Mouse (Mus musculus): ENCODE measurements at regions not wholly inside any gene's neighbourhood (a gene's known extent, or its start where the extent isn't known, plus 50 kb on each side); places are given as distances from the start of the nearest gene placed in this dataset.

DNA sequence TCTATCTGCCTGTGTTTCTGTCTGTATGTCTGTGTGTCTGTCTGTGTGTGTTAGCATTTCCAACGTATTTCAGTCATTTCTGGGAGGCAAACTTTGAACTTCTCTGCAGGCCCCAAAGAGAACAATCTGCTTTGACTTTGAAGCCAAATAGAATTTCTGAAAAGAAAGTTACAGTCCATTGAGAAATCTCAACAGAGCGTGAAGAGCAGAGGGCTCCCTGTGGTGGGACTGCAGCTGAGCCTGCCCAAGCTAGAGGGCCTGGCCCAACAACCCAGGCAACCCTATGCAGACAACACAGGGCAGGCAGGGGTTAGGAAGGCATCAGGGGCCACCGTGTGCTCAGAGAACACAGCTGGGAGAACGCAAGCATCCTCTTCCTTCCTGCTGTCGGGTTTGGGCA lies 143.7 kb downstream of the Ptpn20 start:
- WGBS, result 61% methylated on average over 5 of the region's 5 CpGs
- no peaks in the 10 kb centered on the region for H3K9me3 ChIP-seq (replicated peaks)
- H3K36me3 ChIP-seq, result no peaks in the 10 kb centered on the region
- H3K27ac ChIP-seq, result no peak overlapping the region
- 0 out of 2 replicates have a peak, but pooled peaks cover 8% of the 10 kb centered on the region for H3K27me3 ChIP-seq (ENCODE audit: low read depth, poor library complexity, severe bottlenecking)
- DNase-seq (ENCODE audit: low spot score), result no peak
- no peak overlapping the region for H3K4me3 ChIP-seq
- peaks cover 3% of the 10 kb centered on the region; the same call in 1 of the 2 replicates for H3K4me1 ChIP-seq

DNA sequence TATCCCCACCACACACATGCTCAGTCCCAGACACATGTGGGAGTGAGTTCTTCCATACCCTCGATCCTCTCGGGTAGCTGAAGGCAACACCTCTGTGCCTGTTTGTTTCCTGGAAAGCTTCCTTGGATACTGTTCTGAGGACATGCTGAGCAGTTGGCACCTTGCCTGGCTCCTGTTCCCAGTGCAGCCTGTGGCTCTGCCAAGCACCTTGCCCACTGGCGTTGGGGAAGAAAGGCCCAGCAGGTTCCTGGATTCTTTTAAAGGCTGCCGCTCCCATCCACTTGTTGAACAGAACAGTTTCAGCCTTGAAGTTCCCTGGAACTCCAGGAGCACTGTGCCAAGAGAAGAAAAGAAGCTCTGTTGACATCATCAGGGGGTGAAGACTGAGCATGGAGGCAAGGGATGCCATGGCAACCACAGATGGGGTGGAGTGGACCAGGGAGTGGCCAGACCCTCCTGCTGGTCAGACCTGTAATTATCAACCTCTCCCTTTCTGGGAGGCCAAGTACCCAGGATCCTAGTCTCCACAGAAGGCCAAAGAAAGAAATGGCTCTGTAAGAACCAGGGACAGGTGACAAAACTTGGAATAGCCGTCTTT lies 145.5 kb downstream of the Ptpn20 start:
- DNase-seq (ENCODE audit: low spot score), result no peak
- Histone ChIP-seq H3K27me3 (ENCODE audit: low read depth, poor library complexity, severe bottlenecking) (0 out of 2 replicates have a peak, but pooled peaks cover 8% of the 10 kb centered on the region), H3K27ac (no peak overlapping the region), H3K4me1 (peaks cover 6% of the 10 kb centered on the region), H3K36me3 (no peaks in the 10 kb centered on the region), H3K4me3 (no peak overlapping the region), H3K9me3 (replicated peaks) (no peaks in the 10 kb centered on the region)
- 94% methylated on average over 5 of the region's 5 CpGs for WGBS

DNA sequence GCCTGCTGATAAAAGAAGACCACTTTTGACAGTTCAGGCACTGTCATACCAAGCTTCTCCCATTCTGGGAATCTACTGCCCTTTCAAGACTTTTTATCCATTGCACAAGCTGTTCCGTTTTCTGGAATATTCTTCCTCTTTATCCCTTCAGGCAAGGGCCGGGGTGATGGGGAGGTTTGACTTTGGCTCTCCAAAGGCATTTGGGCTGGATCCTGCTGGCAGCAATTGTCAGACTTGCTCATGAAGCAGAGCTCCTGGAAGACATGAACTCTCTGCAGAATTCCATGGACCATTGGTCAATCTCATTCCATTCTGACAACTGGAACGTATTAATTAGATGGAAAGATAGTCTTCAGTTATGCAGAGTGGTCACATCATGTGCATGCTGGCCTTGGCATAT lies 146.6 kb downstream of the Ptpn20 start:
- 0 out of 2 replicates have a peak, but pooled peaks cover 8% of the 10 kb centered on the region for H3K27me3 ChIP-seq (ENCODE audit: low read depth, poor library complexity, severe bottlenecking)
- 93% methylated on average over 3 of the region's 3 CpGs for WGBS
- no peak overlapping the region for H3K4me3 ChIP-seq
- DNase-seq (ENCODE audit: low spot score), result no peak
- no peak overlapping the region for H3K27ac ChIP-seq
- H3K4me1 ChIP-seq, result peaks cover 6% of the 10 kb centered on the region
- no peaks in the 10 kb centered on the region for H3K36me3 ChIP-seq
- H3K9me3 ChIP-seq (replicated peaks), result no peaks in the 10 kb centered on the region

DNA sequence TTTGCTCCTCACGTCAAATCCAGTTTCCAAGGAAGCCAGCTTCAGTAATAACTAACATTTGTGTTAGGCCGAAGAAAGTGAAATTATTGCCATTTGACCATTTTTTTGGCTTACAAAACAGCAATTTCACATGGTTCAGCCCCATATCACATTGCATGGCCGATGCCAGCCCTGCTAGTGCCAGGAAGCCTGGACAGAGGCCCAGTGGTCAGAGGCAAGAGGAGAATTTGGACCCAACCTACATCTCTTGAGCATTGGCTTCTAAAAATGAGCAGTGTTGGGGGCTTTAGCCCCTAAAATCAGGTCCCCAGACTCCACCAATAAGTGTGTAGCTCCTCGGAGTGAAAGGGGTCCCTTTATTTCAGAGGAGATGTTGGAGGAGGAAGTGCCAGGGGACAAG lies 157.2 kb downstream of the Ptpn20 start:
- Histone ChIP-seq H3K9me3 (replicated peaks) (no peaks in the 10 kb centered on the region), H3K4me1 (peaks cover 4% of the 10 kb centered on the region; the same call in 1 of the 2 replicates), H3K27me3 (ENCODE audit: low read depth, poor library complexity, severe bottlenecking) (no peaks in the 10 kb centered on the region), H3K36me3 (no peaks in the 10 kb centered on the region), H3K27ac (no peak overlapping the region), H3K4me3 (no peak overlapping the region)
- 85% methylated on average over 4 of the region's 4 CpGs for WGBS
- DNase-seq (ENCODE audit: low spot score), result no peak

DNA sequence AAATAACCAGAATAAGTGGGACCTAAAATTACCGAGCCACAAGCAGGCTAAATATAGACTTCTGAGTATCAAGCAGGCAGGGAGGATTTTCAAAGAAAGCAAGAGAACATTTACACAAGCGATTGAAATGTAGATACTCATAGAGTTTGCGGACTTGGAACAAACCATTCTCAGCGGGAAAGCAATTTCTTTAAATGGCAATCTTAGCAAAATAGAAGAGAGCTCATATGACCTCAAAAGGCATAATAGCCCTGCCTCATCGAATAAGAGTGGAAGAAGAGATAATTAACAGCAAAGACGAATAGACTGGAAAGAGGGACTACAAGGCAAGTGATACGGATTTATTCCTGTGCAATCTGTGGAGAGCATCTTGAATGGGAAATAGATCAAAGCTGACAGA lies 163.7 kb upstream of the Gdf10 start:
- Histone ChIP-seq H3K27ac (no peak overlapping the region), H3K9me3 (replicated peaks) (no peaks in the 10 kb centered on the region), H3K4me1 (peaks cover 4% of the 10 kb centered on the region; the same call in 1 of the 2 replicates), H3K27me3 (ENCODE audit: low read depth, poor library complexity, severe bottlenecking) (no peaks in the 10 kb centered on the region), H3K4me3 (no peak overlapping the region), H3K36me3 (no peaks in the 10 kb centered on the region)
- DNase-seq (ENCODE audit: low spot score), result no peak
- WGBS, result 88% methylated on average over 7 of the region's 7 CpGs

DNA sequence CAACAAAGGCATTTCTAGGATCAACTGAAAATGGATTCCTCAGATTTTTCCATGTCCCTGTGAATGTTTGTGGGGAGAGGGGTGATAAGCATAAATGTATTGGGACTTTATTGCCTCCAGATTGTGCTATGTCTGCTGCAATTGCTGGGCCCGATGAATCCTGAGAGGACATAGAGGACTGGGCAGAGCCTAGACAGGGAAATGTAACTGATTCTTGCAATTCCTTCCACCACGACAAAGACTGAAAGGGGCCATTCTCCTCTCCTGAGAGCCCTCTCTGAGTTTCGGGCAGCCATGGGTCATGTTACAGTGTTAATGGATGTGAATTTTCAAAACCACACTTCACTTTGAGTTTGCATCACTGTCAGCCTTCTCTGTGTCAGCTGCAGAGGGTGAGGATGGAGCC lies 159.7 kb upstream of the Gdf10 start:
- 58% methylated on average over 3 of the region's 3 CpGs for WGBS
- peaks cover 4% of the 10 kb centered on the region; the same call in 1 of the 2 replicates for H3K4me1 ChIP-seq
- no peak overlapping the region for H3K4me3 ChIP-seq
- peak overlapping the region; percentile 36; the same call in 1 of the 2 replicates for H3K27ac ChIP-seq
- no peaks in the 10 kb centered on the region for H3K27me3 ChIP-seq (ENCODE audit: low read depth, poor library complexity, severe bottlenecking)
- H3K9me3 ChIP-seq (replicated peaks), result no peaks in the 10 kb centered on the region
- no peaks in the 10 kb centered on the region for H3K36me3 ChIP-seq
- no peak for DNase-seq (ENCODE audit: low spot score)

DNA sequence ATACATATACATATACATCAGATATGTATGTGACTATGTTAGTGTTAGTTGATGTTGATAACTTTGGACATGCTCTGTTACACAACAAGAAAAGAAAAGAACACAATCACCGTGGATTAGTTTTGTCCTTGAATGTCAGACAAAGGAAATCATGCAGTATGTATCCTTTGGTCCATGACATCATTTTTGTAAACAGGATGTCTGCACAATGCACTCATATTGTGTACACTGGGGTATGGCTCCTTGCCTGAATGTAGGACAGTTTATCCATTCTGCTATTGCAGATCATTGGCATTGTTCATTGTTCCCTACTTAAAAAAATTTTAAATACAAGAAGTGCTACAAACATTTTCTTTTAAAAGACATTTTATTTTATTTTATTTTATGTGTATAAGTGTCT lies 157.6 kb upstream of the Gdf10 start:
- Histone ChIP-seq H3K9me3 (replicated peaks) (no peaks in the 10 kb centered on the region), H3K27ac (no peak overlapping the region), H3K4me1 (peaks cover 4% of the 10 kb centered on the region; the same call in 1 of the 2 replicates), H3K36me3 (no peaks in the 10 kb centered on the region), H3K27me3 (ENCODE audit: low read depth, poor library complexity, severe bottlenecking) (no peaks in the 10 kb centered on the region), H3K4me3 (no peak overlapping the region)
- 88% methylated on average over 1 of the region's 1 CpGs for WGBS
- DNase-seq (ENCODE audit: low spot score), result no peak

DNA sequence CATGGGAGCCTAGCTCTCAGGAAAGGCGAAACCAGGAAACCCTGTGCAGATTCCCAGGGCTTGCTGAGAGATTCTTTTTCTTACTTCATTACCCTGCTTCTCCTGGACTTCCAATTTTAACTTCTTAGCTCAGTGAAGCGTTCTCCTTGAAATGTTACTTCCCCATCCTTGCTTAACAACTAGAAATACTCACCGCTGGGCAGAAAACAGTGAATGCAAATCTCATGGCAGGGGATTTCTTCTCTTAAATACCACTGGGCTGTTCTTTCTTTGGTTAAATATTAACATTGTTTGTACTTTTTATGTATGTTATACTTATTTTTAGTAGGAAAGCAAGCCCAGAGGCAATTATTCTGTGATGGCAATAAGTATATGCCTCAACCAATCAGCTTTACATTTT lies 151.0 kb upstream of the Gdf10 start:
- no peak overlapping the region for H3K4me3 ChIP-seq
- no peaks in the 10 kb centered on the region for H3K27me3 ChIP-seq (ENCODE audit: low read depth, poor library complexity, severe bottlenecking)
- H3K27ac ChIP-seq, result no peak overlapping the region
- WGBS, result 96% methylated on average over 3 of the region's 3 CpGs
- H3K36me3 ChIP-seq, result no peaks in the 10 kb centered on the region
- no peaks in the 10 kb centered on the region for H3K9me3 ChIP-seq (replicated peaks)
- no peak for DNase-seq (ENCODE audit: low spot score)
- H3K4me1 ChIP-seq, result no peaks in the 10 kb centered on the region

DNA sequence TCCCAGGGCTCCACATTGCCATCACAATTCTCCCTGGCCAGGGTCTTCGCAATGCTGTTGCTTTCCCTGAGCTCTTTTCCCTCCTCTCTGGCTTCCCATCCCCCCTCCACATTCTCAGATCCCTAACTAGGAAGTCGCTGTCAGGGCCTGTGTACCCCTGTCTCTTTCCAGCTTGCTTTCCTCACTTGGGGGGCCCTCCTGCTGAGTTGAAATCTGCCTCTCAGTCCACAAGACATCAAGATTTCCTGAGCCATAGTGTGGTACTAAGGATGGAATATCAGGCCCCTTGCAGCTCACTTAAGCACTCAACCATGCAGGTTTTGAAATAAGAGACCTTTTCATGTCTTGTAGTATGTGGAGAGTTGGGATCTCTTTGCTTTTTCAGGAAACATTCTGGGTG lies 133.8 kb upstream of the Gdf10 start:
- no peaks in the 10 kb centered on the region for H3K9me3 ChIP-seq (replicated peaks)
- H3K36me3 ChIP-seq, result no peaks in the 10 kb centered on the region
- H3K4me1 ChIP-seq, result peaks cover 15% of the 10 kb centered on the region; the same call in 1 of the 2 replicates
- no peak overlapping the region for H3K4me3 ChIP-seq
- 35% methylated on average over 2 of the region's 2 CpGs for WGBS
- H3K27ac ChIP-seq, result no peak overlapping the region
- 0 out of 2 replicates have a peak, but pooled peaks cover 4% of the 10 kb centered on the region for H3K27me3 ChIP-seq (ENCODE audit: low read depth, poor library complexity, severe bottlenecking)
- DNase-seq (ENCODE audit: low spot score), result no peak

DNA sequence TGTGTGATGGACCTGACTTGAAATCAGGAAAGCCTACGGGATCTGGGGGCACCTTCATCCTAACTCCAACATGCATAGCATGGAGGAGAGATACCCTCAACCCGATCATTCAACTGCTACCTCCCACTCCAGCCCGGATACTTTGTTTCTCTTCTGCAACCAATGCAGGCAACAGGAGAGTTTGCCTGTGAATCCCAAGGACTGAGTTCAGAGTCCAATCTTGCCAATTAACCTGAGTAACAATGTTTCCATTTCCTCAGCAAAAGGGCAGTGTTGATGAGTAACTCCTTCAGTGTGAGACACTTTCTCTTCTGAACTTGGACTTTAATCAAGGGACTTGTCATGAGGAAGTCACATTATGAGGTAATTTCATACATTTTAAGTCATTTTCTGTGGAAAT lies 129.1 kb upstream of the Gdf10 start:
- 81% methylated on average over 3 of the region's 3 CpGs for WGBS
- no peak for DNase-seq (ENCODE audit: low spot score)
- Histone ChIP-seq H3K4me1 (peaks cover 39% of the 10 kb centered on the region), H3K9me3 (replicated peaks) (no peaks in the 10 kb centered on the region), H3K4me3 (no peak overlapping the region), H3K27ac (no peak overlapping the region), H3K36me3 (no peaks in the 10 kb centered on the region), H3K27me3 (ENCODE audit: low read depth, poor library complexity, severe bottlenecking) (0 out of 2 replicates have a peak, but pooled peaks cover 4% of the 10 kb centered on the region)

DNA sequence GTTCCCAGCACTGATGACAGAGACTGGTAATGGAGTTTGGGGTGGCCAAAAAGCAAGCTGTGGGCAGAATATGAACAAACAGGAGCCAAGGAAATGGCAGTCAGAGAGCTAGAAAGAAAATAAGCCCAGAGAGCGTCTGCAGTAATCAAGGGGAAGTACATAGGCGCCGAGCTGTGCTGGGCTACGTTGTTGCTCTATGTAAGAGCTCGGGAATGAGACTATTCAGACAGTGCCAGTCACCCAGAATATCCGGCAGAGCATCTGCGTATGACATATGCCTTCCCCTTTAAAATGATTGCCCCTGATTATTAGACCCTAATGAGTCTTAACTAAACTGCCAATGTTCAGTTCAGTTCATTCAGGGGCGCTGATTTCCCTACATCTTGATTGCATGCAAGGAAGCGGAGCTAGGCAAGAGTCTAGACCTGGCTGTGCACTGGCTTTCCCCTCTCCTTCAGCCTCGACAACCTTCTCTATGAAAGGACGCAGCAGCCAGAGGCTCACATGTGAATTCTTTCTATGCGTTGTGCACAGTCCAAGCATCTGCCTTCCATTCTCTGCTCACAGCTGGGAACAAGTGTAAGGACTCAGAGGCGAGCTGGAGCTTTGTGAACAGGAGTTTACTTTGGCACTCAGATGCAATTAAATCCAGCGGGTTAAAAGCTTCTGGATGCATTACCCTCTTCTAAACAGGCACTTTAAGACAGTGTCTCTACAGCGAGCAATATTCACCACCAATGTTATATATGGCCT lies 125.7 kb upstream of the Gdf10 start:
- Histone ChIP-seq H3K9me3 (replicated peaks) (no peaks in the 10 kb centered on the region), H3K27ac (0 out of 2 replicates have a peak overlapping the region, but pooled peaks have one; percentile 14), H3K4me3 (peak overlapping the region; percentile 11; the same call in 1 of the 2 replicates), H3K27me3 (ENCODE audit: low read depth, poor library complexity, severe bottlenecking) (0 out of 2 replicates have a peak, but pooled peaks cover 4% of the 10 kb centered on the region), H3K4me1 (peaks cover 42% of the 10 kb centered on the region), H3K36me3 (no peaks in the 10 kb centered on the region)
- WGBS, result 65% methylated on average over 15 of the region's 15 CpGs
- peak; percentile 47 for DNase-seq (ENCODE audit: low spot score)

DNA sequence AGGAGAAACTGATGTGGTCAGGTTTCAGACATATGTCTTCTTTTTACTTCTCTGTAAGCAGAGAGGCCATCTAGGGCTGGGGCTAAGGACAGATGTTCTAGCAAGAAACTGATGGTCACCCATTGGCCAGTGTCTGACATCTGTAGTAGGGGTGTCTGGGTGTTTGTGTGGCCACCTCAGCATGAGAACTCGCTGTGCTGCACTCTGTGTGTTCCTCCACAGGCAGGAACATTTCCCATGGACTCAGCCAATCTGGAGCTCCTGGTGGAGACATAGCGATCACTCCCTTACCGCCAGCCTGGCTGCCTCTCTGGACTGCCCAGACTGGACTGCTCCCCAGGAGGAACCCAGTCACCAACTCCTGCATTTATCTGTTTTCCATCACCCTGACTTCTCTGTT lies 119.1 kb upstream of the Gdf10 start:
- no peak for DNase-seq (ENCODE audit: low spot score)
- Histone ChIP-seq H3K4me1 (peaks cover 15% of the 10 kb centered on the region), H3K27me3 (ENCODE audit: low read depth, poor library complexity, severe bottlenecking) (no peaks in the 10 kb centered on the region), H3K27ac (no peak overlapping the region), H3K4me3 (no peak overlapping the region), H3K9me3 (replicated peaks) (no peaks in the 10 kb centered on the region), H3K36me3 (no peaks in the 10 kb centered on the region)
- 85% methylated on average over 3 of the region's 3 CpGs for WGBS

DNA sequence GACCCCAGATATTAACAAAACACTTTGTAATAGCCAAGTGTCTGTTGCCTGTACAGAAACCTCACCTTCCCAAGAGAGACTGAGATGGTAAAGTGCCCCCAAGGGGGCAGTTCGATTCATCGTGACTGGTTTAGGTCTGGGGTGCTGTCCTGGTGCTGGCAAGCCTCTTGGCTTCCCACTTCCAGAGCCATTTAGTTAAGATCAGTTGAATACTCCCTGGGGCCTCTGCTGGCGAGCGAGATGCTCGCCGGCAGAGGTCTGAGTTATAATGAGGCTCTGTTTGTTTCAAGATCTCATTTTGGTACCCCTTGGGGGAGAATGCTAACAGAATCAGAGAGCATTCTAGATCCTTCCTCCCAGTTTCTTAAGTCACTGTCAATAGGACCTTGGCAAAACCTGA lies 118.7 kb upstream of the Gdf10 start:
- WGBS, result 73% methylated on average over 6 of the region's 6 CpGs
- no peak for DNase-seq (ENCODE audit: low spot score)
- H3K36me3 ChIP-seq, result no peaks in the 10 kb centered on the region
- H3K27ac ChIP-seq, result no peak overlapping the region
- H3K27me3 ChIP-seq (ENCODE audit: low read depth, poor library complexity, severe bottlenecking), result no peaks in the 10 kb centered on the region
- peaks cover 16% of the 10 kb centered on the region for H3K4me1 ChIP-seq
- no peaks in the 10 kb centered on the region for H3K9me3 ChIP-seq (replicated peaks)
- H3K4me3 ChIP-seq, result no peak overlapping the region

Data from limb, embryonic 10.5 days (tissue).